In genomic region chr14:118899940-118900339, GRCm38 (mm10) we compare ENCODE assay signal across 15 mouse cellular contexts. TPM values are rescaled to one million over a fixed set of nuclear protein-coding genes. Genes with fewer than 3 reads are reported as not detected.
DNase-seq lines count a peak whose midpoint lies in the region; ATAC-seq and TF ChIP-seq lines count a peak whose summit lies in the region.
"Had no signal": no experiment of that assay in that cellular context is flagged by ENCODE, and none has a peak within 500 bp of the region (broad histone marks: within the 10 kb centered on the region; RNA-seq: fewer than 3 reads in every experiment).

No protein-coding gene starts in this region.

- no peaks in the 10 kb centered on the region for H3K9me3 ChIP-seq in kidney, embryonic 15.5 days (replicated peaks)
- no peaks in the 10 kb centered on the region for H3K9me3 ChIP-seq in lung, embryonic 14.5 days (ENCODE audit: low read depth, low read length)
- H3K9me3 ChIP-seq in midbrain, embryonic 13.5 days: no peaks in the 10 kb centered on the region
- H3K9me3 ChIP-seq: forebrain, embryonic 15.5 days; hindbrain, embryonic 15.5 days had no signal

- DNase-seq in kidney, adult 18-20 months: peak; percentile 33
- no peak for DNase-seq in lung, embryonic 14.5 days
- no peak for DNase-seq in lung, postnatal 4 days
- peak; percentile 31 for DNase-seq in A20 (ENCODE audit: low read depth, low spot score)
- DNase-seq in Muller cell, postnatal 12 days (ENCODE audit: inconsistent ontology term): no peak
- DNase-seq: B cell, adult 2 months; cerebellum, postnatal 14 days; heart, postnatal 36 days had no signal

- no peak overlapping the region for H3K27ac ChIP-seq in kidney, embryonic 15.5 days
- H3K27ac ChIP-seq in lung, embryonic 14.5 days (ENCODE audit: low read depth): no peak overlapping the region
- H3K27ac ChIP-seq in embryonic fibroblast, embryonic 13.5 days (ENCODE audit: insufficient read depth, low read length): no peak overlapping the region
- H3K27ac ChIP-seq in midbrain, embryonic 13.5 days: no peak overlapping the region
- H3K27ac ChIP-seq: forebrain, embryonic 15.5 days; heart, embryonic 13.5 days; hindbrain, embryonic 15.5 days had no signal

- H3K4me2 ChIP-seq in kidney, embryonic 15.5 days: no peak overlapping the region
- no peak overlapping the region for H3K4me2 ChIP-seq in lung, embryonic 14.5 days
- no peak overlapping the region for H3K4me2 ChIP-seq in midbrain, embryonic 13.5 days (replicated peaks)
- H3K4me2 ChIP-seq: forebrain, embryonic 15.5 days; heart, embryonic 13.5 days; hindbrain, embryonic 15.5 days had no signal

- 80% methylated on average over 11 of the region's 11 CpGs for WGBS in kidney, embryonic 15.5 days
- WGBS in lung, embryonic 14.5 days: 76% methylated on average over 11 of the region's 11 CpGs
- WGBS in midbrain, embryonic 13.5 days: 87% methylated on average over 11 of the region's 11 CpGs

- H3K4me1 ChIP-seq in kidney, embryonic 15.5 days: 0 out of 2 replicates have a peak, but pooled peaks cover 3% of the 10 kb centered on the region
- no peaks in the 10 kb centered on the region for H3K4me1 ChIP-seq in lung, embryonic 14.5 days (ENCODE audit: insufficient read depth)
- H3K4me1 ChIP-seq in embryonic fibroblast, embryonic 13.5 days (ENCODE audit: control insufficient read depth, insufficient read depth, low read length): no peaks in the 10 kb centered on the region
- H3K4me1 ChIP-seq in midbrain, embryonic 13.5 days (replicated peaks): 0 out of 2 replicates have a peak, but pooled peaks cover 4% of the 10 kb centered on the region
- H3K4me1 ChIP-seq: heart, embryonic 13.5 days had no signal

- TF ChIP-seq CTCF in lung, embryonic 14.5 days (IDR thresholded peaks at IDR 0.05; ENCODE audit: low read depth): peak; percentile 26; the same call in 1 of the 2 replicates
- peak; percentile 21; the same call in 1 of the 2 replicates for TF ChIP-seq CTCF in embryonic fibroblast, embryonic 13.5 days (IDR thresholded peaks at IDR 0.05; ENCODE audit: borderline replicate concordance, insufficient read depth, low read length)

- no peak for TF ChIP-seq POLR2A in embryonic fibroblast, embryonic 13.5 days (IDR thresholded peaks at IDR 0.05; ENCODE audit: low read depth, low read length)

- H3K9ac ChIP-seq in kidney, embryonic 15.5 days: no peak overlapping the region
- H3K9ac ChIP-seq in lung, embryonic 14.5 days: no peak overlapping the region
- no peak overlapping the region for H3K9ac ChIP-seq in midbrain, embryonic 13.5 days (replicated peaks)
- H3K9ac ChIP-seq: forebrain, embryonic 15.5 days; heart, embryonic 13.5 days; hindbrain, embryonic 15.5 days had no signal

- no peak for ATAC-seq in kidney, embryonic 15.5 days (replicated peaks; ENCODE audit: low FRiP score)
- no peak for ATAC-seq in lung, embryonic 14.5 days (ENCODE audit: insufficient read depth)
- ATAC-seq in midbrain, embryonic 13.5 days: no peak
- ATAC-seq: forebrain, embryonic 15.5 days had no signal

- no peak overlapping the region for H3K4me3 ChIP-seq in kidney, embryonic 15.5 days (replicated peaks)
- H3K4me3 ChIP-seq in lung, embryonic 14.5 days (ENCODE audit: low read depth, low read length): no peak overlapping the region
- H3K4me3 ChIP-seq in embryonic fibroblast, embryonic 13.5 days (ENCODE audit: insufficient read depth, low read length): no peak overlapping the region
- no peak overlapping the region for H3K4me3 ChIP-seq in midbrain, embryonic 13.5 days (replicated peaks)
- H3K4me3 ChIP-seq: forebrain, embryonic 15.5 days; heart, embryonic 13.5 days; hindbrain, embryonic 15.5 days; megakaryocyte, embryonic 14.5 days had no signal

- H3K27me3 ChIP-seq in kidney, embryonic 15.5 days: no peaks in the 10 kb centered on the region
- H3K27me3 ChIP-seq in lung, embryonic 14.5 days (ENCODE audit: insufficient read depth, low read length): no peaks in the 10 kb centered on the region
- H3K27me3 ChIP-seq in midbrain, embryonic 13.5 days: no peaks in the 10 kb centered on the region
- H3K27me3 ChIP-seq: forebrain, embryonic 15.5 days; heart, embryonic 13.5 days; hindbrain, embryonic 15.5 days had no signal

- H3K36me3 ChIP-seq in kidney, embryonic 15.5 days: peaks cover 67% of the 10 kb centered on the region
- H3K36me3 ChIP-seq in lung, embryonic 14.5 days (ENCODE audit: insufficient read depth): peaks cover 74% of the 10 kb centered on the region
- peaks cover 96% of the 10 kb centered on the region for H3K36me3 ChIP-seq in midbrain, embryonic 13.5 days

RNA-seq across cellular contexts. Expression of gene Dzip1, which starts 25.3 kb away (rescaled TPM):
- polyA plus RNA-seq in kidney, embryonic 15.5 days (2015; fragmentation: Nextera tagmentation; extraction: Ambion mirVana): 17.6 and 20.1 TPM in 2 replicates
- polyA plus RNA-seq in lung, embryonic 14.5 days (2014; fragmentation: Nextera tagmentation; extraction: Ambion mirVana): 26.9 and 28.5 TPM in 2 replicates
- 42.5 and 54.6 TPM in 2 replicates for polyA plus RNA-seq in embryonic fibroblast, embryonic 13.5 days (2011; ENCODE audit: insufficient read length, low read depth, missing spikeins)
- 50.8 and 54.1 TPM in 2 replicates for polyA plus RNA-seq in midbrain, embryonic 13.5 days (2015; fragmentation: Nextera tagmentation; extraction: Ambion mirVana)

RNA-seq across cellular contexts. Expression of gene Dnajc3, which starts 37.8 kb away (rescaled TPM):
- polyA plus RNA-seq in kidney, embryonic 15.5 days (2015; fragmentation: Nextera tagmentation; extraction: Ambion mirVana): 45.8 and 48.9 TPM in 2 replicates
- polyA plus RNA-seq in lung, embryonic 14.5 days (2014; fragmentation: Nextera tagmentation; extraction: Ambion mirVana): 55.5 and 59.8 TPM in 2 replicates
- 53.6 and 54.3 TPM in 2 replicates for polyA plus RNA-seq in embryonic fibroblast, embryonic 13.5 days (2011; ENCODE audit: insufficient read length, low read depth, missing spikeins)
- 17.0 and 19.1 TPM in 2 replicates for polyA plus RNA-seq in midbrain, embryonic 13.5 days (2015; fragmentation: Nextera tagmentation; extraction: Ambion mirVana)

Comparison
In these comparisons a context has a peak if more than half of its experiments do, and no peak if none do; other contexts are left out.
1. DNase-seq: peak in kidney, adult 18-20 months (single experiment) and A20 (single experiment); none in lung, embryonic 14.5 days (single experiment), lung, postnatal 4 days (0 of 2) and Muller cell, postnatal 12 days (single experiment).